10 mouse cellular contexts compared by ENCODE assay signal in genomic region chr5:44081108-44081507, GRCm38 (mm10).
"Had no signal": no experiment of that assay in that cellular context is flagged by ENCODE, and none has a peak within 500 bp of the region (broad histone marks: within the 10 kb centered on the region; RNA-seq: fewer than 3 reads in every experiment).

No protein-coding gene starts in this region.

- DNase-seq: kidney, postnatal 10 days; kidney, postnatal 4 days; lung, adult 18-20 months; lung, postnatal 14 days; right cerebral cortex, adult 18-20 months; right cerebral cortex, postnatal 25 days; thymus, postnatal 36 days had no signal

- H3K9me3 ChIP-seq: limb, embryonic 13.5 days; midbrain, embryonic 12.5 days had no signal

- H3K4me2 ChIP-seq: limb, embryonic 13.5 days; midbrain, embryonic 12.5 days had no signal

- H3K27ac ChIP-seq: limb, embryonic 13.5 days; liver, embryonic 14.5 days; midbrain, embryonic 12.5 days had no signal

- H3K4me1 ChIP-seq: midbrain, embryonic 12.5 days had no signal

- H3K9ac ChIP-seq: limb, embryonic 13.5 days; liver, embryonic 14.5 days; midbrain, embryonic 12.5 days had no signal

- H3K27me3 ChIP-seq: limb, embryonic 13.5 days; midbrain, embryonic 12.5 days had no signal

- H3K4me3 ChIP-seq: limb, embryonic 13.5 days; midbrain, embryonic 12.5 days had no signal
